Mouse (Mus musculus) forebrain, postnatal 0 days (tissue): ENCODE measurements around the gene Tcf7l1. TPM values are rescaled to one million over a fixed set of nuclear protein-coding genes. Genes with fewer than 3 reads are reported as not detected.

Experiments used
- ATAC-seq: fragments of 200-750 bp; cut with Nextera tagmentation; 2 replicates; pipeline ENCODE4 v1.8.0; 2017; ENCODE audit warnings: mild to moderate bottlenecking, moderate library complexity
- DNase-seq: peaks from one replicate; pipeline ENCODE4 v3.0.0-alpha.2; 2015
- H3K27ac ChIP-seq: fragments of 300-500 bp; sonication (generic); 2 replicates; pipeline ENCODE4 v1.5.1; 2014; ENCODE audit warnings: low read depth, mild to moderate bottlenecking, antibody characterized with exemption, low read length, moderate library complexity, mixed read lengths
- H3K27me3 ChIP-seq: fragments of 300-500 bp; sonication (generic); 2 replicates; pipeline ENCODE4 v1.6.1; 2014; ENCODE audit warnings: mild to moderate bottlenecking, low read length, mixed read lengths; ENCODE audit not compliant: insufficient read depth
- H3K36me3 ChIP-seq: fragments of 300-500 bp; sonication (generic); 2 replicates; pipeline ENCODE4 v1.6.1; 2014; ENCODE audit warnings: mild to moderate bottlenecking, moderate library complexity; ENCODE audit not compliant: insufficient read depth
- H3K4me1 ChIP-seq: fragments of 300-500 bp; sonication (generic); 2 replicates; pipeline ENCODE4 v1.6.1; 2014; ENCODE audit warnings: antibody characterized with exemption; ENCODE audit not compliant: insufficient read depth
- H3K4me2 ChIP-seq: fragments of 300-500 bp; sonication (generic); 2 replicates; pipeline ENCODE4 v1.6.1; 2014; ENCODE audit warnings: low read depth, mild to moderate bottlenecking, moderate library complexity
- H3K4me3 ChIP-seq: fragments of 300-500 bp; sonication (generic); 2 replicates; pipeline ENCODE4 v1.5.1; 2014; ENCODE audit warnings: low read depth, low read length, mixed read lengths
- H3K9ac ChIP-seq: fragments of 300-500 bp; sonication (generic); 2 replicates; pipeline ENCODE4 v1.6.1; 2014; ENCODE audit warnings: mild to moderate bottlenecking
- H3K9me3 ChIP-seq: fragments of 300-500 bp; sonication (generic); 2 replicates; pipeline ENCODE4 v1.6.1; 2016; ENCODE audit warnings: low read length
- CTCF ChIP-seq: sonication (generic); IDR thresholded peaks from 2 replicates; pipeline ENCODE4 v1.5.1; 2016; ENCODE audit warnings: antibody characterized with exemption, control low read depth, low read depth
- WGBS: fragments of 180-500 bp; shearing (Covaris S2); extraction: QIAGEN DNeasy Blood & Tissue Kit; methylation state at CpG from one replicate; pipeline ENCODE4 v1.1.7; 2014; 5-methylcytosine and 5-hydroxymethylcytosine counted together
- polyA plus RNA-seq: library from polyadenylated mRNA; unstranded; fragments of >200 nt; fragmentation: Nextera tagmentation; extraction: Ambion mirVana; gene quantifications from 2 replicates; pipeline ENCODE4 v1.2.1, GENCODE M21; 2015
- total RNA-seq: library from RNA; depleted of rRNA; stranded (reverse); fragments of >200 nt; gene quantifications from 2 replicates; pipeline ENCODE4 v1.2.3, GENCODE M21; 2014

Gene Tcf7l1
- total and polyA plus RNA-seq, 2 experiments from 2014 or later = 1.1 to 4.5 TPM

GRCm38 (mm10) chr6:72699467-72700126, 89.5 kb downstream of the Tcf7l1 start:
- DNase-seq = no peak
- H3K27me3 ChIP-seq = no peaks in the 10 kb centered on the region
- no peaks in the 10 kb centered on the region for H3K9me3 ChIP-seq
- no peak for TF ChIP-seq CTCF
- ATAC-seq = peak; percentile 84
- H3K27ac ChIP-seq = no peak overlapping the region
- H3K9ac ChIP-seq = no peak overlapping the region
- H3K36me3 ChIP-seq = no peaks in the 10 kb centered on the region
- WGBS = 16% methylated on average over 5 of the region's 5 CpGs
- H3K4me2 ChIP-seq = no peak overlapping the region
- no peaks in the 10 kb centered on the region for H3K4me1 ChIP-seq
- H3K4me3 ChIP-seq = no peak overlapping the region

- TF ChIP-seq CTCF = no peak
Observed at GRCm38 (mm10) chr6:72698559-72698958, 90.5 kb downstream of the Tcf7l1 start.

GRCm38 (mm10) chr6:72696601-72697335, 92.3 kb downstream of the Tcf7l1 start:
- no peak for DNase-seq
- no peak for TF ChIP-seq CTCF
- ATAC-seq = no peak
- Histone ChIP-seq H3K4me3 (no peak overlapping the region), H3K4me1 (no peaks in the 10 kb centered on the region), H3K9me3 (no peaks in the 10 kb centered on the region), H3K27ac (no peak overlapping the region), H3K27me3 (no peaks in the 10 kb centered on the region), H3K4me2 (no peak overlapping the region), H3K9ac (no peak overlapping the region), H3K36me3 (no peaks in the 10 kb centered on the region)
- 54% methylated on average over 11 of the region's 11 CpGs for WGBS

More at GRCm38 (mm10) chr6:72698559-72698958, 90.5 kb downstream of the Tcf7l1 start:
- DNase-seq = no peak
- ATAC-seq = no peak
- 97% methylated on average over 5 of the region's 5 CpGs for WGBS
- Histone ChIP-seq H3K4me3 (no peak overlapping the region), H3K9ac (no peak overlapping the region), H3K36me3 (no peaks in the 10 kb centered on the region), H3K27me3 (no peaks in the 10 kb centered on the region), H3K4me1 (no peaks in the 10 kb centered on the region), H3K27ac (no peak overlapping the region), H3K9me3 (no peaks in the 10 kb centered on the region), H3K4me2 (no peak overlapping the region)

GRCm38 (mm10) chr6:72694791-72695204, 94.3 kb downstream of the Tcf7l1 start:
- TF ChIP-seq CTCF = no peak
- no peak overlapping the region for H3K27ac ChIP-seq
- H3K27me3 ChIP-seq = no peaks in the 10 kb centered on the region
- no peak overlapping the region for H3K9ac ChIP-seq
- DNase-seq (no peak), ATAC-seq (no peak)
- 64% methylated on average over 10 of the region's 10 CpGs for WGBS
- no peaks in the 10 kb centered on the region for H3K4me1 ChIP-seq
- H3K9me3 ChIP-seq = no peaks in the 10 kb centered on the region
- no peaks in the 10 kb centered on the region for H3K36me3 ChIP-seq
- H3K4me3 ChIP-seq = no peak overlapping the region
- no peak overlapping the region for H3K4me2 ChIP-seq

- TF ChIP-seq CTCF = no peak
- ATAC-seq (peak; percentile 68), DNase-seq (no peak)
- H3K27me3 ChIP-seq = no peaks in the 10 kb centered on the region
- no peak overlapping the region for H3K4me3 ChIP-seq
- no peaks in the 10 kb centered on the region for H3K36me3 ChIP-seq
- no peak overlapping the region for H3K9ac ChIP-seq
- no peak overlapping the region for H3K4me2 ChIP-seq
- no peak overlapping the region for H3K27ac ChIP-seq
- no peaks in the 10 kb centered on the region for H3K4me1 ChIP-seq
- H3K9me3 ChIP-seq = no peaks in the 10 kb centered on the region
- WGBS = 45% methylated on average over 5 of the region's 5 CpGs
Observed at GRCm38 (mm10) chr6:72694047-72694790, 94.8 kb downstream of the Tcf7l1 start.

- Histone ChIP-seq H3K36me3 (no peaks in the 10 kb centered on the region), H3K4me1 (no peaks in the 10 kb centered on the region), H3K9me3 (no peaks in the 10 kb centered on the region), H3K4me3 (no peak overlapping the region), H3K9ac (no peak overlapping the region), H3K4me2 (no peak overlapping the region), H3K27ac (no peak overlapping the region), H3K27me3 (no peaks in the 10 kb centered on the region)
- TF ChIP-seq CTCF = no peak
- WGBS = 83% methylated on average over 6 of the region's 6 CpGs
- no peak for DNase-seq
- no peak for ATAC-seq
Observed at GRCm38 (mm10) chr6:72692469-72692868, 96.6 kb downstream of the Tcf7l1 start.

- WGBS = 83% methylated on average over 9 of the region's 9 CpGs
- Histone ChIP-seq H3K9ac (no peak overlapping the region), H3K4me3 (no peak overlapping the region), H3K4me2 (no peak overlapping the region), H3K4me1 (no peaks in the 10 kb centered on the region), H3K27me3 (no peaks in the 10 kb centered on the region), H3K27ac (no peak overlapping the region), H3K36me3 (no peaks in the 10 kb centered on the region), H3K9me3 (no peaks in the 10 kb centered on the region)
- no peak for TF ChIP-seq CTCF
- ATAC-seq = no peak
- no peak for DNase-seq
Observed at GRCm38 (mm10) chr6:72691549-72691948, 97.5 kb downstream of the Tcf7l1 start.
